Mouse (Mus musculus): ENCODE data around the gene Eif4g3. TPM values are rescaled to one million over a fixed set of nuclear protein-coding genes. Genes with fewer than 3 reads are reported as not detected.

The Eif4g3 gene
- total and polyA plus RNA-seq, 3 experiments, result 22.8 to 63.7 TPM; not detected in 1

DNA sequence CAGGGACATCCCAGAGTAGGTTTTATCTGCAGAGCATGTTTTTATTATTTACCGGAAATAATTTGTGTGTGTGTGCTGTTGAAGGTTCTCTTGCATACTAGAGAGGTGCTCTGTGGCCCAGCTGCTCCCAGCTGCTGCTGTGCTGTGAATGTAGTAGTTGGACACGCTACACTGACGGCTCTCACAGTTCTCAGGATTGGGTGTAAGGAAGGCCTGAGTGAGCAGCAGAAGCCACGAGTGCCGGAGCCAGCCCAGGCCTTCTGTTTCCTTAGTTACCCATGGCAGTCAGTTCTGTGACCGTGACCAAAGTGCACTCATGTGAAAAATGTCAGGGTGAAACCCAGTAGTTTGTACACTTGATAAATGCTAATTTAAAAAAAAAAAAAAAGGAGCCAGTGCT lies 25.2 kb downstream of the Eif4g3 start:
- Histone ChIP-seq H3K36me3 (ENCODE audit: control insufficient read depth in 1 of 2, insufficient read depth in 2 of 2, low read length in 2 of 2) (peaks cover 11 to 13% of the 10 kb centered on the region in 2 experiments), H3K9me3 (replicated peaks; ENCODE audit: insufficient read depth, low read length) (no peaks in the 10 kb centered on the region), H3K4me3 (ENCODE audit: control insufficient read depth in 1 of 2, insufficient read depth in 1 of 2, low read depth in 2 of 2, low read length in 2 of 2) (no peak overlapping the region), H3K27ac (ENCODE audit: control insufficient read depth, low read depth, low read length) (no peak overlapping the region), H3K9ac (ENCODE audit: control insufficient read depth, low read depth, low read length, poor library complexity, severe bottlenecking) (no peak overlapping the region), H3K79me2 (ENCODE audit: control insufficient read depth, insufficient read depth, low read length, poor library complexity) (peaks cover 25% of the 10 kb centered on the region), H3K4me1 (ENCODE audit: control insufficient read depth in 1 of 2, insufficient read depth in 2 of 2, low read length in 2 of 2) (peaks cover 13% of the 10 kb centered on the region in 2 experiments), H3K27me3 (ENCODE audit: control insufficient read depth in 1 of 2, insufficient read depth in 2 of 2, low read length in 2 of 2) (no peaks in the 10 kb centered on the region)
- no peak for DNase-seq (ENCODE audit: low read depth, low spot score)
- TF ChIP-seq CHD1 (IDR thresholded peaks at IDR 0.05; ENCODE audit: low read depth, low read length), result no peak
- no peak for TF ChIP-seq MAFK (IDR thresholded peaks at IDR 0.05; ENCODE audit: borderline replicate concordance, low read depth, low read length)
- TF ChIP-seq MYC (IDR thresholded peaks at IDR 0.05; ENCODE audit: low read depth, low read length), result no peak
- TF ChIP-seq KAT2A (conservative IDR thresholded peaks at IDR 0.05; ENCODE audit: low read depth, low read length), result no peak
- no peak for TF ChIP-seq SMC3 (IDR thresholded peaks at IDR 0.05; ENCODE audit: low read depth, low read length)
- no peak for TF ChIP-seq EP300 (IDR thresholded peaks at IDR 0.05; ENCODE audit: low read depth in 1 of 2, low read length in 2 of 2)
- no peak for TF ChIP-seq POLR2A (IDR thresholded peaks at IDR 0.05; ENCODE audit: control insufficient read depth in 1 of 2, insufficient read depth in 1 of 2, low read depth in 1 of 2, low read length in 2 of 2, poor library complexity in 1 of 2)
- TF ChIP-seq MXI1 (IDR thresholded peaks at IDR 0.05; ENCODE audit: low read depth, low read length), result no peak
- no peak for TF ChIP-seq POLR2AphosphoS5 (IDR thresholded peaks at IDR 0.05; ENCODE audit: borderline replicate concordance, low read depth, low read length)
- no peak for TF ChIP-seq TCF12 (IDR thresholded peaks at IDR 0.05; ENCODE audit: low read depth, low read length)
- no peak for TF ChIP-seq RCOR1 (IDR thresholded peaks at IDR 0.05; ENCODE audit: low read depth, low read length)

DNA sequence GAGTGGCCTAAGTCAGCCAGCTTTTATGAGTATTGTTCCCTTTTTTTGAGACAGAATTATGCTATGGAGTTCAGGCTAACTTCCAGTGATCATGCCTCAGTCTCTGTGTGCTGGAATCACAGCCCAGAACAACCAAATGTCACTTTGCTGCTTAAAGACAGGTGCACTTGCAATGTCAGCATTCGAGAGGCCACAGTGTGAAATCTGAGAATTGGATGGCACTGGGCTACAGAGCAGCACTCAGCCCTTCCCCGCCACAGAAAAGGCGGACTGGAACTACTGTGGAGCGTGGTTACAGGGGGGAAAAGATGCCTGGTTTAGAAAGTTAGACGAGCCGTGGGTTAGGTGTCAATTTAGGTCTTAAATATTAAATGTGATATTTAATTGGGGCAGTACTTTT lies 27.4 kb downstream of the Eif4g3 start:
- Histone ChIP-seq H3K27me3 (ENCODE audit: control insufficient read depth in 1 of 2, insufficient read depth in 2 of 2, low read length in 2 of 2) (no peaks in the 10 kb centered on the region), H3K4me1 (ENCODE audit: control insufficient read depth in 1 of 2, insufficient read depth in 2 of 2, low read length in 2 of 2) (peaks cover 10 to 13% of the 10 kb centered on the region in 2 experiments), H3K79me2 (ENCODE audit: control insufficient read depth, insufficient read depth, low read length, poor library complexity) (peaks cover 28% of the 10 kb centered on the region), H3K27ac (ENCODE audit: control insufficient read depth, low read depth, low read length) (no peak overlapping the region), H3K4me3 (ENCODE audit: control insufficient read depth in 1 of 2, insufficient read depth in 1 of 2, low read depth in 2 of 2, low read length in 2 of 2) (no peak overlapping the region), H3K9ac (ENCODE audit: control insufficient read depth, low read depth, low read length, poor library complexity, severe bottlenecking) (no peak overlapping the region), H3K36me3 (ENCODE audit: control insufficient read depth in 1 of 2, insufficient read depth in 2 of 2, low read length in 2 of 2) (peaks cover 11 to 18% of the 10 kb centered on the region in 2 experiments), H3K9me3 (replicated peaks; ENCODE audit: insufficient read depth, low read length) (no peaks in the 10 kb centered on the region)
- TF ChIP-seq RCOR1 (IDR thresholded peaks at IDR 0.05; ENCODE audit: low read depth, low read length) (no peak), SIN3A (IDR thresholded peaks at IDR 0.05; ENCODE audit: low read length) (no peak), USF1 (IDR thresholded peaks at IDR 0.05; ENCODE audit: low read depth, low read length) (no peak), TAL1 (IDR thresholded peaks at IDR 0.05; ENCODE audit: low read length) (no peak), POLR2AphosphoS2 (IDR thresholded peaks at IDR 0.05; ENCODE audit: low read length) (no peak), HCFC1 (IDR thresholded peaks at IDR 0.05; ENCODE audit: low read depth, low read length) (no peak), ZC3H11A (IDR thresholded peaks at IDR 0.05; ENCODE audit: low read depth, low read length) (no peak), POLR2A (IDR thresholded peaks at IDR 0.05; ENCODE audit: control insufficient read depth in 1 of 2, insufficient read depth in 1 of 2, low read depth in 1 of 2, low read length in 2 of 2, poor library complexity in 1 of 2) (no peak), ETS1 (IDR thresholded peaks at IDR 0.05; ENCODE audit: low read depth, low read length) (no peak), POLR2AphosphoS5 (IDR thresholded peaks at IDR 0.05; ENCODE audit: borderline replicate concordance, low read depth, low read length) (no peak), EP300 (IDR thresholded peaks at IDR 0.05; ENCODE audit: low read depth in 1 of 2, low read length in 2 of 2) (no peak), E2F4 (IDR thresholded peaks at IDR 0.05; ENCODE audit: borderline replicate concordance, low read depth, low read length) (no peak)
- no peak for DNase-seq (ENCODE audit: low read depth, low spot score)
